Mouse (Mus musculus): Measurements from ENCODE around the gene Gnpnat1. TPM values are rescaled to one million over a fixed set of nuclear protein-coding genes. Genes with fewer than 3 reads are reported as not detected.
A peak's percentile ranks its signal among the peaks of the same experiment; 100 is the strongest.

Gnpnat1 gene
- total RNA-seq, 2 experiments from 2014 or later, result 18.4 to 19.3 TPM

DNA sequence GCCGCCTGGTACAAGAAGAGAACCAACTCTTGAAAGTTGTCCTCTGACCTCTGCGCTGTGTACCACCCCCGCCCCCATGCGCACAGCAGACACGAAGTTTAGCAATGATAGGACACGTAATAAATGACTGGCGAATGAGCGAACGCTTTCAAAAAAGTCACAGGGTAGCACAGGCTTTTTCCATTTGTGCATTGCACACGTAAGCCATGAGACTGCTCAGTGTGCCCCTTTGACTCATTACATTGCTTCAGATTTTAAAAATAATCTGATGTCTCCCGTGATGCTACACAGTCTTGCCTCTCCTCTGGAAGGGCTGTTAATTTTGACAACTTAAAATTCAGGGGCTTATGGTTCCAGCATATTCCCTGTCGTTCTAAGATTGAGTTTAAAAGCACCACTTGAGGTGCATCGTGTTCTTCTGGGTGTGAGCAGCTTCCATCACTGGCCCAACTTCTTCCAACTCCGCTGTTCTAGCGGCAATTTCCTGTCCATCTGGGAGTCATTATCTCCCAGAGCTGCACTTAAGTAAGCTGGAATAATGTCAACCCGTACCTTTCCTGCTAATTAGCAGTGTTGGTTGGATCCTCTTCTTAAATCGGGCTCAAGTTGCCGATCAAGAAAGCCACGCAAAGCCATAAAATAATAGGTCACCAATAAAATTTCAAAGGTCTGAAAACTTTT lies 33.7 kb upstream of the Gnpnat1 start:
- TF ChIP-seq CTCF (conservative IDR thresholded peaks at IDR 0.05), result no peak
- Histone ChIP-seq H3K4me3 (no peak overlapping the region), H3K27ac (no peak overlapping the region)
- no peak for DNase-seq (ENCODE audit: low spot score in 2 of 2)

GRCm38 (mm10) chr14:45434220-45434619 lies 29.5 kb upstream of the Gnpnat1 start:
- DNase-seq (ENCODE audit: low spot score in 2 of 2), result no peak
- H3K27ac ChIP-seq, result no peak overlapping the region
- TF ChIP-seq CTCF (conservative IDR thresholded peaks at IDR 0.05), result peak; percentile 81
- H3K4me3 ChIP-seq, result no peak overlapping the region

- TF ChIP-seq CTCF (conservative IDR thresholded peaks at IDR 0.05), result peak; percentile 77
- Histone ChIP-seq H3K27ac (no peak overlapping the region), H3K4me3 (no peak overlapping the region)
- no peak for DNase-seq (ENCODE audit: low spot score in 2 of 2)
These were observed 27.3 kb upstream of the Gnpnat1 start for GRCm38 (mm10) chr14:45432003-45432402.

DNA sequence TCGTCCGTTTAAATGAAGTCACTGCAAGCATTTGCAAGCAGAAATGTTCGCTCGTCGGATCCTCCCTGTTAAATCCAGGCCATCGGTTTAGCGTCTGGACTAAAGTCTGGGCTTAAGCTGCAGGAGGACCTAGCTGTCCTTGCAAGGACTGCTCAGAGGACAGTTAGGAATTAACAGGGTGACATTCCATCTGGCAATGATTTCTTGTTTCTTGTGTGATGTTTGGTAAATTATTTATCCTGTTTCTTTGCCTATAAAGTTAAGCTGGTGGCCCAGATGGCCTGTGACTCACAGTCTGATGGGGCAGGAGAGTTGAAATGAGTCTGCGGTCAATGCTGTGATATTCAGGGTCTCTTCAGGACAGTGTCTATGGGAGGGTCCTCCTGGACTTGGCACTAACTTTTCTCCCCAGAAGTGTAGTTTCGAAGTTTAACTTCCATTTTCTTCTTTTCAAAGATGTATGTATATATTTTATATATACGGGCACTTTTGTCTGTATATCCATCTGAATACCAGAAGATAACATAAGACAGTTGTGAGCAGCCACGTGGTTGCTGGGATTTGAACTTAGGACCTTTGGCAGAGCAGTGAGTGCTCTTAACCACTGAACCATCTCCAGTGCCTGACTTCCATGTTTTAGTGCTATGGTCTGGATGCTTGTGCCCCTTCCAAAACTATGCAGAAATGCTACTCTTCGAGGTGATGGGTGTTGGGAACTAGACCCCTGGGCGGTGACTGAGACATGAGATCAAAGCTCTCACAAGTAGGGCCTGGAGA lies 25.5 kb upstream of the Gnpnat1 start:
- no peak for DNase-seq (ENCODE audit: low spot score in 2 of 2)
- TF ChIP-seq CTCF (conservative IDR thresholded peaks at IDR 0.05), result no peak
- Histone ChIP-seq H3K4me3 (no peak overlapping the region), H3K27ac (no peak overlapping the region)

- peak; percentile 19 to 65 for DNase-seq (ENCODE audit: low spot score in 2 of 2)
- H3K27ac ChIP-seq, result no peak overlapping the region
- peak; percentile 93 for TF ChIP-seq CTCF (conservative IDR thresholded peaks at IDR 0.05)
- H3K4me3 ChIP-seq, result no peak overlapping the region
These were observed 18.5 kb upstream of the Gnpnat1 start for GRCm38 (mm10) chr14:45423220-45423619.

GRCm38 (mm10) chr14:45422371-45422770 lies 17.7 kb upstream of the Gnpnat1 start:
- TF ChIP-seq CTCF (conservative IDR thresholded peaks at IDR 0.05), result no peak
- DNase-seq (ENCODE audit: low spot score in 2 of 2), result peak in 1 of 2 experiments; percentile 19
- H3K4me3 ChIP-seq, result no peak overlapping the region
- 0 out of 2 replicates have a peak overlapping the region, but pooled peaks have one; percentile 24 for H3K27ac ChIP-seq

- no peak for TF ChIP-seq CTCF (conservative IDR thresholded peaks at IDR 0.05)
- H3K4me3 ChIP-seq, result no peak overlapping the region
- H3K27ac ChIP-seq, result no peak overlapping the region
- DNase-seq (ENCODE audit: low spot score in 2 of 2), result no peak
These were observed 14.6 kb upstream of the Gnpnat1 start for GRCm38 (mm10) chr14:45419323-45419722.

DNA sequence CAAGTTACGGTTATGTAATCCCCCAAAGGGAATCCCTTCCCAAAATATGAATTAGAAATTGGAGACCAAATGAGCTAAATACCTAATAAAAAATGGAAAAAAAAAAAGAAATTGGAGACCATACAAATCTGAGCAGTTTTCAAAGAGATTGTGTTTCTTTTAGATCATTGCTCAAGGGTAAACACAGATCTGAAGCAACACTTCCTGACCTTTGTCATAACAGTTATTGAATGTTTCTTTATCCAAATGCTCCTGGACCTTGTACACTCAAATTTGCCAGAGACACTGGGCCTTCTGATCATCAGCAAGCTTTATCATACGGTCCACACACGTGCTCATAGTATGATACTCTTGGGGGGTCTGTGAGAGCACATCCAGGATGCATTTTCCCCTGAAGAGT lies 13.8 kb upstream of the Gnpnat1 start:
- H3K27ac ChIP-seq, result no peak overlapping the region
- no peak overlapping the region for H3K4me3 ChIP-seq
- no peak for DNase-seq (ENCODE audit: low spot score in 2 of 2)
- TF ChIP-seq CTCF (conservative IDR thresholded peaks at IDR 0.05), result no peak

DNA sequence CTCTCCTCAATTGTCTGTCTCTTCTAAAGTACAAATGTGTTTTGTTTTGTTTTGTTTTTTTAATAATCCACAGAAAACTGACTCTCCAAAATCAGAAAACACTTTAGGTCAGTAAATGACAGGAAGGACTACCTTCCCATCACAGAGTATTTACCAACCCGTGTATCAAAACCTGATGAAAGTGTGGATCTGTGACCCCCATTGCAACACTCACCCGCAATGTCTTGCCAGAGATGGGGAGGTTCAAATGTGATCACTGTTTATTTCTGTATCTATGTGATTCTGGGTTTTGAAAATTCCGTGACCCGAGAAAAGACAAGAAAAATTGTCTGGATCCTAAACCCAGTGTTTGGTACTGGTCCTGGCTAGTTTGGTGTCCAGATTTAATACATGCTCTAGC lies 11.6 kb upstream of the Gnpnat1 start:
- no peak overlapping the region for H3K4me3 ChIP-seq
- H3K27ac ChIP-seq, result no peak overlapping the region
- no peak for DNase-seq (ENCODE audit: low spot score in 2 of 2)
- no peak for TF ChIP-seq CTCF (conservative IDR thresholded peaks at IDR 0.05)

DNA sequence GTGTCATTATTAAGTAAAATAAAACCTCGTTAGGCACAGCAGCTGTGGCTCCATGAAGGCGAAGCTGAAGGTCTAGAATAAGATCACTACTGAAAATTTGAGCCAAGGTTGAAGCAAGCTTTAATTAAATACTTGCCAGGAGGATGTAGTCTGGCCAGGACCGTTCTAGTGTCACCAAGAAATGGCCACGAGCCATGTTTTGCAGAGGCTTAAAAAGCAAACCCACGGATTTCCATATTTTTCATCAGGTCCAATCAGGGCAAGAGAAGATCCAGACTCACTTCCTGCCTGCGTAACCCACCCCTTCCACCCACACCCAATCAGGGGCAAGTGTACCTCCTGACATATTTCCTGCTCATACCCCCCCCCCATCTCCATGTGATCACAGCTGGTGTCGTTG lies 1.1 kb downstream of the Gnpnat1 start:
- no peak for TF ChIP-seq CTCF (conservative IDR thresholded peaks at IDR 0.05)
- DNase-seq (ENCODE audit: low spot score in 2 of 2), result no peak
- H3K27ac ChIP-seq, result no peak overlapping the region
- H3K4me3 ChIP-seq, result no peak overlapping the region

DNA sequence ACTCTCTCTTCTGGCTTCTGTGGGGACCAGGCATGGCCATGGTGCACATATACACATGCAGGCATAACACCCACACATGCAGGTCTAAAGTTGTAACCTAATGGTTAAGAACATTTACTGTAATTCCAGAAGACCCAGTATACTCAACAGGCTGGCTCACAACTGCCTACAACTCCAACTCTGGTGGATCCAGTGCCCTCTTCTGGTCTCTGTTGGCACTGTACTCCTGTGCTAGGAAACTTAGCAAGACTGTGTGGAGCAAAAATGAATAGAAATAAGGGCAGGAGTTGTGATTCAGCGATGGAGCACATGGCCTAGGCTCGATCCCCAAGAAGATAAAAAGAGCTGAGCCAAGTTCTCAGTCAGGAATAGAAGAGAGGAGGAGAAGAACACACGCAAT lies 4.9 kb downstream of the Gnpnat1 start:
- Histone ChIP-seq H3K27ac (no peak overlapping the region), H3K4me3 (no peak overlapping the region)
- TF ChIP-seq CTCF (conservative IDR thresholded peaks at IDR 0.05), result peak; percentile 59
- no peak for DNase-seq (ENCODE audit: low spot score in 2 of 2)

DNA sequence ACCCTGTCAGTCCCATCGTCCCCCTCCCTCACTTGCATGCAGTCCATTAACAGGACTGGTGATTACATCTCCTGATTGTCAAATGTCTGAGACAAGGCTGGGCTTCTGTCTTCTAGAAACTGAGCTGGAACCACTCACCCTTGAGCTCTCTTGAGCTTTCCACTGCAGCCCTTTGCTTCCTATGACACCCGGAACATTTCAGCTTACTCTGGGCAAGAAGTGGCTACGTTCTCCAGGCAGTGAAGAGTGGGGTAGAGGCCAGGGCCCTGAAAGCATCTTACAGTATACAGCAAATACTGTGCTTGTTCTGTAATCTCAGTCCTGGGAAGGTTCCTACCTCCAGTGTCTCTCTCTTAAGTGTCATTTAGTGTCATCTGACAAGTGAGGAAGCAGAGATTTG lies 15.5 kb downstream of the Gnpnat1 start:
- Histone ChIP-seq H3K27ac (peak overlapping the region; percentile 90), H3K4me3 (peak overlapping the region; percentile 97)
- TF ChIP-seq CTCF (conservative IDR thresholded peaks at IDR 0.05), result no peak
- DNase-seq (ENCODE audit: low spot score in 2 of 2), result no peak

DNA sequence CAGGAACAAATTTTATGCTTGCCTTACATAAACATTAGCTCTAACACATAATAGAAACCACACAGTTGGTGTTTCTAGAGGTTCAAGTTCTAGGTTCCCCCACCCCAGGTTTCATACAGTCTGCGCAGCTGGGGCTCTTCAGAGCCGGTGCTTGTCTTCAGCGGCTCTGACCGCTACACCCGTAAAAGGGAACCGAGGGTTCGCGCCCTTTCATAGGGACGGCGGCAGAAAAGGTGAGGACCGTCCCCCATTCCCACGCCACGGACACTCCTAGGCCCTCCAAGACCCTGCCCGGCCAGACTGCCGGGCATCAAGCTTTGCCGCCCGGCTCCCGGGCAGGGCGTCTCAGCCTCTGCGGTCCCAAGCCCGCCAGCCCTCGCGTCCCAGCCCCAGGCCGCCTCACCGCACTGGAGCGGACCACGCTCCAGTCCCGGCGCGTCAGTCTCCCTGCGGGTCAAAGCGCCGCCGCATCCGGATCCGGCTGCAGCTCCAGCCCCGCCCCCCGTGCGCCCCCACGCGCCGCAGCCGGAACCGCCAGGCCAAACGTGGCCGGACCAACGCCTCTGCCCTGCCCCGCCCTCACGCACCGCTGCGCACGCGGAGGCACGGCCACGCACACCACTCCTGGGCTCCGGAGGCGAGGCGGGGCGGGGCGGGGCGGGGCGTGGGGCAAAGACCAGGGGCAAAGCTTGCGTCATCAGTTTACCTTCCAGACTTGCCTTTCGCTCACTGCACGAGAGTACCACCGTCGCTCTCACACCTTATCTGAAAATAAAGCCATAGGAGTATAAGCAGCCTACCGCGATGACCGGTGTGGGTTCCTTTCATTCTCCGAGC lies 16.1 kb downstream of the Gnpnat1 start:
- peak; percentile 86 to 90 for DNase-seq (ENCODE audit: low spot score in 2 of 2)
- TF ChIP-seq CTCF (conservative IDR thresholded peaks at IDR 0.05), result peak; percentile 45
- H3K4me3 ChIP-seq, result peak overlapping the region; percentile 97
- peak overlapping the region; percentile 90 for H3K27ac ChIP-seq

Data from layer of hippocampus, adult 2 months (tissue).